Mouse (Mus musculus): Measurements from ENCODE around the gene Tas2r108.

Gene Tas2r108

GRCm38 (mm10) chr6:40493229-40493628 lies at the start of gene Tas2r108:
TSS of gene Tas2r108 (plus strand) at chr6:40493529.
- no peak for DNase-seq (ENCODE audit: low read depth)

- DNase-seq (ENCODE audit: low read depth): no peak
Observed at GRCm38 (mm10) chr6:40448626-40449025, 44.7 kb upstream of the Tas2r108 start.

GRCm38 (mm10) chr6:40454436-40455041 lies 38.8 kb upstream of the Tas2r108 start:
- peak; percentile 66 for DNase-seq (ENCODE audit: low read depth)

- peak; percentile 40 for DNase-seq (ENCODE audit: low read depth)
Observed at GRCm38 (mm10) chr6:40465710-40466109, 27.6 kb upstream of the Tas2r108 start.

GRCm38 (mm10) chr6:40470916-40471719 lies 22.2 kb upstream of the Tas2r108 start, which contains the start of gene Ssbp1:
TSS of gene Ssbp1 (plus strand) at chr6:40471352.
- DNase-seq (ENCODE audit: low read depth): peak; percentile 97

GRCm38 (mm10) chr6:40471720-40472010 lies 21.7 kb upstream of the Tas2r108 start:
- no peak for DNase-seq (ENCODE audit: low read depth)

GRCm38 (mm10) chr6:40476132-40476531 lies 17.2 kb upstream of the Tas2r108 start:
- no peak for DNase-seq (ENCODE audit: low read depth)

- peak; percentile 59 for DNase-seq (ENCODE audit: low read depth)
Observed at GRCm38 (mm10) chr6:40479705-40480104, 13.6 kb upstream of the Tas2r108 start.

- no peak for DNase-seq (ENCODE audit: low read depth)
Observed at GRCm38 (mm10) chr6:40482318-40482717, 11.0 kb upstream of the Tas2r108 start.

GRCm38 (mm10) chr6:40490933-40491332 lies 2.4 kb upstream of the Tas2r108 start, which contains the start of gene Tas2r137:
TSS of gene Tas2r137 (plus strand) at chr6:40491233.
- DNase-seq (ENCODE audit: low read depth): no peak

- no peak for DNase-seq (ENCODE audit: low read depth)
Observed at GRCm38 (mm10) chr6:40519408-40519807, 26.1 kb downstream of the Tas2r108 start, which contains the start of gene Prss37. TSS of gene Prss37 (minus strand) at chr6:40519508.

All from induced T-regulatory cell, adult 2 months (primary cell).